Mouse (Mus musculus): Measurements from ENCODE around the gene Armc7. TPM values are rescaled to one million over a fixed set of nuclear protein-coding genes. Genes with fewer than 3 reads are reported as not detected.

Gene Armc7
- polyA plus RNA-seq, 1 experiment = 3.3 TPM

- Histone ChIP-seq H3K27me3 (ENCODE audit: control insufficient read depth, insufficient read depth, low read length) (no peaks in the 10 kb centered on the region), H3K4me1 (ENCODE audit: control insufficient read depth, insufficient read depth, low read length) (peaks cover 16% of the 10 kb centered on the region), H3K4me3 (ENCODE audit: control insufficient read depth, low read depth, low read length) (no peak overlapping the region), H3K27ac (ENCODE audit: control insufficient read depth, insufficient read depth, low read depth, low read length) (no peak overlapping the region), H3K36me3 (ENCODE audit: control insufficient read depth, insufficient read depth, low read length) (no peaks in the 10 kb centered on the region)
- TF ChIP-seq POLR2A (IDR thresholded peaks at IDR 0.05; ENCODE audit: control insufficient read depth, low read depth, low read length) (no peak), CTCF (IDR thresholded peaks at IDR 0.05; ENCODE audit: control insufficient read depth, insufficient read depth, insufficient replicate concordance, low read depth, low read length) (no peak)
These were observed 3.0 kb downstream of the Armc7 start for GRCm38 (mm10) chr11:115478296-115478938.

- H3K27ac ChIP-seq (ENCODE audit: control insufficient read depth, insufficient read depth, low read depth, low read length) = no peak overlapping the region
- no peak for TF ChIP-seq CTCF (IDR thresholded peaks at IDR 0.05; ENCODE audit: control insufficient read depth, insufficient read depth, insufficient replicate concordance, low read depth, low read length)
- H3K27me3 ChIP-seq (ENCODE audit: control insufficient read depth, insufficient read depth, low read length) = no peaks in the 10 kb centered on the region
- no peaks in the 10 kb centered on the region for H3K4me1 ChIP-seq (ENCODE audit: control insufficient read depth, insufficient read depth, low read length)
- H3K4me3 ChIP-seq (ENCODE audit: control insufficient read depth, low read depth, low read length) = no peak overlapping the region
- no peaks in the 10 kb centered on the region for H3K36me3 ChIP-seq (ENCODE audit: control insufficient read depth, insufficient read depth, low read length)
These were observed 6.2 kb downstream of the Armc7 start for GRCm38 (mm10) chr11:115481553-115482259.

- no peak overlapping the region for H3K27ac ChIP-seq (ENCODE audit: control insufficient read depth, insufficient read depth, low read depth, low read length)
These were observed 7.8 kb downstream of the Armc7 start for GRCm38 (mm10) chr11:115483278-115483677.

GRCm38 (mm10) chr11:115483726-115484125, 8.3 kb downstream of the Armc7 start:
- TF ChIP-seq POLR2A (IDR thresholded peaks at IDR 0.05; ENCODE audit: control insufficient read depth, low read depth, low read length) (no peak), CTCF (IDR thresholded peaks at IDR 0.05; ENCODE audit: control insufficient read depth, insufficient read depth, insufficient replicate concordance, low read depth, low read length) (peak; percentile 66; the same call in 1 of the 2 replicates)
- Histone ChIP-seq H3K27ac (ENCODE audit: control insufficient read depth, insufficient read depth, low read depth, low read length) (no peak overlapping the region), H3K27me3 (ENCODE audit: control insufficient read depth, insufficient read depth, low read length) (no peaks in the 10 kb centered on the region), H3K36me3 (ENCODE audit: control insufficient read depth, insufficient read depth, low read length) (no peaks in the 10 kb centered on the region), H3K4me1 (ENCODE audit: control insufficient read depth, insufficient read depth, low read length) (no peaks in the 10 kb centered on the region), H3K4me3 (ENCODE audit: control insufficient read depth, low read depth, low read length) (no peak overlapping the region)

More at GRCm38 (mm10) chr11:115483278-115483677, 7.8 kb downstream of the Armc7 start:
- Histone ChIP-seq H3K27me3 (ENCODE audit: control insufficient read depth, insufficient read depth, low read length) (no peaks in the 10 kb centered on the region), H3K4me3 (ENCODE audit: control insufficient read depth, low read depth, low read length) (no peak overlapping the region), H3K4me1 (ENCODE audit: control insufficient read depth, insufficient read depth, low read length) (no peaks in the 10 kb centered on the region), H3K36me3 (ENCODE audit: control insufficient read depth, insufficient read depth, low read length) (no peaks in the 10 kb centered on the region)
- TF ChIP-seq CTCF (IDR thresholded peaks at IDR 0.05; ENCODE audit: control insufficient read depth, insufficient read depth, insufficient replicate concordance, low read depth, low read length) (no peak), POLR2A (IDR thresholded peaks at IDR 0.05; ENCODE audit: control insufficient read depth, low read depth, low read length) (no peak)

GRCm38 (mm10) chr11:115485155-115485554, 9.7 kb downstream of the Armc7 start:
- H3K27ac ChIP-seq (ENCODE audit: control insufficient read depth, insufficient read depth, low read depth, low read length) = no peak overlapping the region
- no peaks in the 10 kb centered on the region for H3K27me3 ChIP-seq (ENCODE audit: control insufficient read depth, insufficient read depth, low read length)
- no peak overlapping the region for H3K4me3 ChIP-seq (ENCODE audit: control insufficient read depth, low read depth, low read length)

GRCm38 (mm10) chr11:115488551-115489104, 13.2 kb downstream of the Armc7 start:
- H3K4me1 ChIP-seq (ENCODE audit: control insufficient read depth, insufficient read depth, low read length) = peaks cover 10% of the 10 kb centered on the region
- H3K4me3 ChIP-seq (ENCODE audit: control insufficient read depth, low read depth, low read length) = no peak overlapping the region
- no peaks in the 10 kb centered on the region for H3K27me3 ChIP-seq (ENCODE audit: control insufficient read depth, insufficient read depth, low read length)
- TF ChIP-seq CTCF (IDR thresholded peaks at IDR 0.05; ENCODE audit: control insufficient read depth, insufficient read depth, insufficient replicate concordance, low read depth, low read length) = no peak
- H3K36me3 ChIP-seq (ENCODE audit: control insufficient read depth, insufficient read depth, low read length) = no peaks in the 10 kb centered on the region
- H3K27ac ChIP-seq (ENCODE audit: control insufficient read depth, insufficient read depth, low read depth, low read length) = no peak overlapping the region

More at GRCm38 (mm10) chr11:115485155-115485554, 9.7 kb downstream of the Armc7 start:
- H3K4me1 ChIP-seq (ENCODE audit: control insufficient read depth, insufficient read depth, low read length) = no peaks in the 10 kb centered on the region
- no peaks in the 10 kb centered on the region for H3K36me3 ChIP-seq (ENCODE audit: control insufficient read depth, insufficient read depth, low read length)
- TF ChIP-seq POLR2A (IDR thresholded peaks at IDR 0.05; ENCODE audit: control insufficient read depth, low read depth, low read length) = no peak
- no peak for TF ChIP-seq CTCF (IDR thresholded peaks at IDR 0.05; ENCODE audit: control insufficient read depth, insufficient read depth, insufficient replicate concordance, low read depth, low read length)
